Mouse (Mus musculus): ENCODE measurements at regions not wholly inside any gene's neighbourhood (a gene's known extent, or its start where the extent isn't known, plus 50 kb on each side); places are given as distances from the start of the nearest gene placed in this dataset.
"Not testable (repeated sequence)": the region's sequence is repeated elsewhere in the genome, so short reads cannot be mapped to it uniquely, and the experiment has no call there.

GRCm38 (mm10) chr14:14478159-14478558 lies 77.1 kb downstream of the Olfr721-ps1 start:
- H3K27ac ChIP-seq (ENCODE audit: low read length); H3K4me3 ChIP-seq (replicated peaks; ENCODE audit: low read length); H3K9me3 ChIP-seq (ENCODE audit: control insufficient read depth, low read length); H3K9ac ChIP-seq (replicated peaks; ENCODE audit: low read depth, low read length); H3K27me3 ChIP-seq (replicated peaks; ENCODE audit: control insufficient read depth, insufficient read depth, low read length); H3K4me1 ChIP-seq (replicated peaks; ENCODE audit: control insufficient read depth, insufficient read depth, low read length); ATAC-seq; H3K4me2 ChIP-seq (ENCODE audit: low read length); H3K36me3 ChIP-seq (ENCODE audit: control insufficient read depth, insufficient read depth): not testable (repeated sequence)
- WGBS: 88% methylated on average over 2 of the region's 2 CpGs

- H3K4me2 ChIP-seq (ENCODE audit: low read length): no peak overlapping the region
- H3K9ac ChIP-seq (replicated peaks; ENCODE audit: low read depth, low read length): no peak overlapping the region
- no peak for ATAC-seq
- H3K27ac ChIP-seq (ENCODE audit: low read length): no peak overlapping the region
- H3K36me3 ChIP-seq (ENCODE audit: control insufficient read depth, insufficient read depth): no peaks in the 10 kb centered on the region
- WGBS: 73% methylated on average over 1 of the region's 1 CpGs
- no peaks in the 10 kb centered on the region for H3K4me1 ChIP-seq (replicated peaks; ENCODE audit: control insufficient read depth, insufficient read depth, low read length)
- H3K27me3 ChIP-seq (replicated peaks; ENCODE audit: control insufficient read depth, insufficient read depth, low read length): no peaks in the 10 kb centered on the region
- H3K9me3 ChIP-seq (ENCODE audit: control insufficient read depth, low read length): no peaks in the 10 kb centered on the region
- H3K4me3 ChIP-seq (replicated peaks; ENCODE audit: low read length): no peak overlapping the region
Measured at GRCm38 (mm10) chr14:14481840-14482239, 80.7 kb downstream of the Olfr721-ps1 start.

GRCm38 (mm10) chr14:14486356-14486755 lies 85.3 kb downstream of the Olfr721-ps1 start:
- Histone ChIP-seq H3K4me2 (ENCODE audit: low read length) (no peak overlapping the region), H3K9ac (replicated peaks; ENCODE audit: low read depth, low read length) (no peak overlapping the region), H3K36me3 (ENCODE audit: control insufficient read depth, insufficient read depth) (no peaks in the 10 kb centered on the region), H3K4me1 (replicated peaks; ENCODE audit: control insufficient read depth, insufficient read depth, low read length) (no peaks in the 10 kb centered on the region), H3K27me3 (replicated peaks; ENCODE audit: control insufficient read depth, insufficient read depth, low read length) (no peaks in the 10 kb centered on the region), H3K9me3 (ENCODE audit: control insufficient read depth, low read length) (no peaks in the 10 kb centered on the region), H3K4me3 (replicated peaks; ENCODE audit: low read length) (no peak overlapping the region), H3K27ac (ENCODE audit: low read length) (no peak overlapping the region)
- WGBS: 92% methylated on average over 1 of the region's 1 CpGs
- ATAC-seq: no peak

- no peak overlapping the region for H3K4me2 ChIP-seq (ENCODE audit: low read length)
- no peak overlapping the region for H3K27ac ChIP-seq (ENCODE audit: low read length)
- no peaks in the 10 kb centered on the region for H3K36me3 ChIP-seq (ENCODE audit: control insufficient read depth, insufficient read depth)
- no peak for ATAC-seq
- H3K4me3 ChIP-seq (replicated peaks; ENCODE audit: low read length): no peak overlapping the region
- no peaks in the 10 kb centered on the region for H3K9me3 ChIP-seq (ENCODE audit: control insufficient read depth, low read length)
- no peaks in the 10 kb centered on the region for H3K4me1 ChIP-seq (replicated peaks; ENCODE audit: control insufficient read depth, insufficient read depth, low read length)
- no peaks in the 10 kb centered on the region for H3K27me3 ChIP-seq (replicated peaks; ENCODE audit: control insufficient read depth, insufficient read depth, low read length)
- no peak overlapping the region for H3K9ac ChIP-seq (replicated peaks; ENCODE audit: low read depth, low read length)
Measured at GRCm38 (mm10) chr14:14490501-14490900, 89.4 kb downstream of the Olfr721-ps1 start.

GRCm38 (mm10) chr14:14492041-14492440 lies 90.9 kb downstream of the Olfr721-ps1 start:
- no peak for ATAC-seq
- H3K4me1 ChIP-seq (replicated peaks; ENCODE audit: control insufficient read depth, insufficient read depth, low read length): no peaks in the 10 kb centered on the region
- no peaks in the 10 kb centered on the region for H3K27me3 ChIP-seq (replicated peaks; ENCODE audit: control insufficient read depth, insufficient read depth, low read length)
- H3K4me3 ChIP-seq (replicated peaks; ENCODE audit: low read length): no peak overlapping the region
- no peaks in the 10 kb centered on the region for H3K36me3 ChIP-seq (ENCODE audit: control insufficient read depth, insufficient read depth)
- H3K4me2 ChIP-seq (ENCODE audit: low read length): no peak overlapping the region
- H3K9me3 ChIP-seq (ENCODE audit: control insufficient read depth, low read length): no peaks in the 10 kb centered on the region
- no peak overlapping the region for H3K9ac ChIP-seq (replicated peaks; ENCODE audit: low read depth, low read length)
- H3K27ac ChIP-seq (ENCODE audit: low read length): no peak overlapping the region

- no peak overlapping the region for H3K9ac ChIP-seq (replicated peaks; ENCODE audit: low read depth, low read length)
- WGBS: 93% methylated on average over 4 of the region's 4 CpGs
- ATAC-seq: no peak
- H3K27me3 ChIP-seq (replicated peaks; ENCODE audit: control insufficient read depth, insufficient read depth, low read length): no peaks in the 10 kb centered on the region
- H3K4me3 ChIP-seq (replicated peaks; ENCODE audit: low read length): no peak overlapping the region
- no peak overlapping the region for H3K27ac ChIP-seq (ENCODE audit: low read length)
- no peak overlapping the region for H3K4me2 ChIP-seq (ENCODE audit: low read length)
- no peaks in the 10 kb centered on the region for H3K36me3 ChIP-seq (ENCODE audit: control insufficient read depth, insufficient read depth)
- no peaks in the 10 kb centered on the region for H3K4me1 ChIP-seq (replicated peaks; ENCODE audit: control insufficient read depth, insufficient read depth, low read length)
- no peaks in the 10 kb centered on the region for H3K9me3 ChIP-seq (ENCODE audit: control insufficient read depth, low read length)
Measured at GRCm38 (mm10) chr14:14511927-14512326, 110.8 kb downstream of the Olfr721-ps1 start.

GRCm38 (mm10) chr14:14513056-14513455 lies 112.0 kb downstream of the Olfr721-ps1 start:
- Histone ChIP-seq H3K9me3 (ENCODE audit: control insufficient read depth, low read length) (no peaks in the 10 kb centered on the region), H3K36me3 (ENCODE audit: control insufficient read depth, insufficient read depth) (no peaks in the 10 kb centered on the region), H3K9ac (replicated peaks; ENCODE audit: low read depth, low read length) (no peak overlapping the region), H3K27me3 (replicated peaks; ENCODE audit: control insufficient read depth, insufficient read depth, low read length) (no peaks in the 10 kb centered on the region), H3K4me3 (replicated peaks; ENCODE audit: low read length) (no peak overlapping the region), H3K4me1 (replicated peaks; ENCODE audit: control insufficient read depth, insufficient read depth, low read length) (no peaks in the 10 kb centered on the region), H3K27ac (ENCODE audit: low read length) (no peak overlapping the region), H3K4me2 (ENCODE audit: low read length) (no peak overlapping the region)
- 85% methylated on average over 2 of the region's 2 CpGs for WGBS
- no peak for ATAC-seq

GRCm38 (mm10) chr14:14513498-14513897 lies 112.4 kb downstream of the Olfr721-ps1 start:
- Histone ChIP-seq H3K27me3 (replicated peaks; ENCODE audit: control insufficient read depth, insufficient read depth, low read length) (no peaks in the 10 kb centered on the region), H3K4me3 (replicated peaks; ENCODE audit: low read length) (no peak overlapping the region), H3K9me3 (ENCODE audit: control insufficient read depth, low read length) (no peaks in the 10 kb centered on the region), H3K36me3 (ENCODE audit: control insufficient read depth, insufficient read depth) (no peaks in the 10 kb centered on the region), H3K4me2 (ENCODE audit: low read length) (no peak overlapping the region), H3K27ac (ENCODE audit: low read length) (no peak overlapping the region), H3K9ac (replicated peaks; ENCODE audit: low read depth, low read length) (no peak overlapping the region), H3K4me1 (replicated peaks; ENCODE audit: control insufficient read depth, insufficient read depth, low read length) (no peaks in the 10 kb centered on the region)
- WGBS: 90% methylated on average over 3 of the region's 3 CpGs
- ATAC-seq: no peak

- Histone ChIP-seq H3K36me3 (ENCODE audit: control insufficient read depth, insufficient read depth) (no peaks in the 10 kb centered on the region), H3K4me1 (replicated peaks; ENCODE audit: control insufficient read depth, insufficient read depth, low read length) (no peaks in the 10 kb centered on the region), H3K27me3 (replicated peaks; ENCODE audit: control insufficient read depth, insufficient read depth, low read length) (no peaks in the 10 kb centered on the region), H3K9ac (replicated peaks; ENCODE audit: low read depth, low read length) (no peak overlapping the region), H3K4me2 (ENCODE audit: low read length) (no peak overlapping the region), H3K27ac (ENCODE audit: low read length) (no peak overlapping the region), H3K4me3 (replicated peaks; ENCODE audit: low read length) (no peak overlapping the region), H3K9me3 (ENCODE audit: control insufficient read depth, low read length) (no peaks in the 10 kb centered on the region)
- ATAC-seq: no peak
- 38% methylated on average over 1 of the region's 1 CpGs for WGBS
Measured at GRCm38 (mm10) chr14:14514440-14515172, 113.5 kb downstream of the Olfr721-ps1 start.

- ATAC-seq: no peak
- H3K9me3 ChIP-seq (ENCODE audit: control insufficient read depth, low read length): no peaks in the 10 kb centered on the region
- H3K4me2 ChIP-seq (ENCODE audit: low read length): no peak overlapping the region
- no peaks in the 10 kb centered on the region for H3K27me3 ChIP-seq (replicated peaks; ENCODE audit: control insufficient read depth, insufficient read depth, low read length)
- WGBS: 86% methylated on average over 2 of the region's 2 CpGs
- no peak overlapping the region for H3K9ac ChIP-seq (replicated peaks; ENCODE audit: low read depth, low read length)
- no peaks in the 10 kb centered on the region for H3K4me1 ChIP-seq (replicated peaks; ENCODE audit: control insufficient read depth, insufficient read depth, low read length)
- no peak overlapping the region for H3K4me3 ChIP-seq (replicated peaks; ENCODE audit: low read length)
- no peak overlapping the region for H3K27ac ChIP-seq (ENCODE audit: low read length)
- no peaks in the 10 kb centered on the region for H3K36me3 ChIP-seq (ENCODE audit: control insufficient read depth, insufficient read depth)
Measured at GRCm38 (mm10) chr14:14515363-14515762, 114.3 kb downstream of the Olfr721-ps1 start.

Measured in forebrain, embryonic 16.5 days (tissue).